Mouse (Mus musculus) ovary, postnatal 14 days (tissue): Measurements from ENCODE around the gene Mapk8ip3.
"Not testable (repeated sequence)": the region's sequence is repeated elsewhere in the genome, so short reads cannot be mapped to it uniquely, and the experiment has no call there.

ENCODE experiments used
- DNase-seq: peaks from one replicate; pipeline ENCODE4 v3.0.0; 2022; ENCODE audit warnings: low spot score

Gene Mapk8ip3

GRCm38 (mm10) chr17:24936259-24937237 lies at the start of gene Mapk8ip3:
TSS of gene Mapk8ip3 (minus strand) at chr17:24936977.
- peak; percentile 93 for DNase-seq

- DNase-seq: no peak
Observed at GRCm38 (mm10) chr17:24960852-24961715, 24.3 kb upstream of the Mapk8ip3 start.

GRCm38 (mm10) chr17:24960135-24960851 lies 23.5 kb upstream of the Mapk8ip3 start, which contains the start of gene Jpt2:
TSS of gene Jpt2 (minus strand) at chr17:24960689.
- DNase-seq: peak; percentile 94

GRCm38 (mm10) chr17:24959371-24959770 lies 22.6 kb upstream of the Mapk8ip3 start:
- no peak for DNase-seq

GRCm38 (mm10) chr17:24953291-24953690 lies 16.5 kb upstream of the Mapk8ip3 start:
- no peak for DNase-seq

- no peak for DNase-seq
Observed at GRCm38 (mm10) chr17:24950671-24951070, 13.9 kb upstream of the Mapk8ip3 start.

GRCm38 (mm10) chr17:24948204-24948603 lies 11.4 kb upstream of the Mapk8ip3 start:
- no peak for DNase-seq

- not testable (repeated sequence) for DNase-seq
Observed at GRCm38 (mm10) chr17:24943589-24943988, 6.8 kb upstream of the Mapk8ip3 start.

- no peak for DNase-seq
Observed at GRCm38 (mm10) chr17:24943036-24943435, 6.3 kb upstream of the Mapk8ip3 start.

- peak; percentile 21 for DNase-seq
Observed at GRCm38 (mm10) chr17:24942453-24942852, 5.7 kb upstream of the Mapk8ip3 start.

GRCm38 (mm10) chr17:24937266-24937665 lies 489 bp upstream of the Mapk8ip3 start:
- DNase-seq: no peak

GRCm38 (mm10) chr17:24935666-24936065 lies 1.1 kb downstream of the Mapk8ip3 start:
- DNase-seq: no peak

GRCm38 (mm10) chr17:24934926-24935325 lies 1.9 kb downstream of the Mapk8ip3 start:
- DNase-seq: no peak

- no peak for DNase-seq
Observed at GRCm38 (mm10) chr17:24933163-24933562, 3.6 kb downstream of the Mapk8ip3 start.

GRCm38 (mm10) chr17:24932431-24932830 lies 4.3 kb downstream of the Mapk8ip3 start:
- DNase-seq: no peak

GRCm38 (mm10) chr17:24929506-24929905 lies 7.3 kb downstream of the Mapk8ip3 start:
- no peak for DNase-seq

GRCm38 (mm10) chr17:24923246-24923645 lies 13.5 kb downstream of the Mapk8ip3 start:
- no peak for DNase-seq

GRCm38 (mm10) chr17:24913984-24914383 lies 22.8 kb downstream of the Mapk8ip3 start:
- no peak for DNase-seq

GRCm38 (mm10) chr17:24907591-24907990 lies 29.2 kb downstream of the Mapk8ip3 start:
- no peak for DNase-seq

GRCm38 (mm10) chr17:24903767-24904166 lies 33.0 kb downstream of the Mapk8ip3 start:
- DNase-seq: no peak

- no peak for DNase-seq
Observed at GRCm38 (mm10) chr17:24902671-24903474, 33.9 kb downstream of the Mapk8ip3 start.
